Mouse (Mus musculus): ENCODE results near the gene Lars2. TPM values are rescaled to one million over a fixed set of nuclear protein-coding genes. Genes with fewer than 3 reads are reported as not detected.

Lars2 gene
- total and polyA plus RNA-seq, 3 experiments, result 5.1 to 15,188 (median 765) TPM

DNA sequence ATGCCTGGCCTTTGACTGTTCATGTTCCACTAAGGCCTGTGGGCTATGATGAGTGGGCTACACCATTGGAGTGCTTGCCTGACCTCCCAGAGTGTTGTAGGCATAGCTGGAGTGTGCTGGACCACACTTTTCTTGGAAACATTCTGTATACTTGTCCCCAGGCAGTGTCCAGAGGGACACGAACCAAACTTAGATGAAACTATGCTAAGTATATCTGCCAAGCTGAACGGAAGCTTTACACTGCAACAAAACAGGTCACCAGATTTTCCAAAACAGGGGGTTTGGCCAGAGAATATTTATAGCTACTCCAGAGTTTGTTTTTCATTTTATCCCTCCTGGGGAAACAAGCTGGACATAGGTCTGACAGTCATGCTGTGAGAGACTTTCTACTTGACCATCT lies 122.3 kb downstream of the Lars2 start:
- peaks cover 31 to 95% of the 10 kb centered on the region in 2 experiments for H3K4me1 ChIP-seq (ENCODE audit: control insufficient read depth in 1 of 2, insufficient read depth in 2 of 2)
- dilution Hi-C loops (cut with MboI; ENCODE audit: extremely low pct_ligation_motif_present, extremely low pct_unique_long_range_greater_than_20kb, low sequenced_read_pairs), result no loop called here
- no peak overlapping the region for H3K27ac ChIP-seq (ENCODE audit: insufficient read depth, low read depth)
- TF ChIP-seq E2F4 (IDR thresholded peaks at IDR 0.05; ENCODE audit: insufficient replicate concordance, low read depth, low read length), result no peak
- TF ChIP-seq MAFK (IDR thresholded peaks at IDR 0.05; ENCODE audit: insufficient replicate concordance, low read length), result no peak
- no peak for TF ChIP-seq ZKSCAN1 (IDR thresholded peaks at IDR 0.05; ENCODE audit: borderline replicate concordance, low read depth, low read length)
- no peak for TF ChIP-seq ETS1 (conservative IDR thresholded peaks at IDR 0.05; ENCODE audit: low read depth, low read length)
- no peak for TF ChIP-seq CHD2 (IDR thresholded peaks at IDR 0.05; ENCODE audit: low read length)
- no peak for TF ChIP-seq KAT2A (IDR thresholded peaks at IDR 0.05; ENCODE audit: insufficient replicate concordance, low read length)
- no peak overlapping the region for H3K4me2 ChIP-seq (ENCODE audit: insufficient read depth, low read depth, poor library complexity, severe bottlenecking)
- no peak overlapping the region for H3K9ac ChIP-seq (ENCODE audit: insufficient read depth, low read depth)
- peaks cover 47 to 89% of the 10 kb centered on the region in 2 experiments for H3K36me3 ChIP-seq (replicated peaks in 1 of 2; ENCODE audit: control insufficient read depth in 1 of 2, insufficient read depth in 1 of 2, low read length in 1 of 2)
- no peaks in the 10 kb centered on the region for H3K9me3 ChIP-seq (replicated peaks; ENCODE audit: low read length)
- DNase-seq (ENCODE audit: extremely low read depth), result no peak
- H3K27me3 ChIP-seq (replicated peaks), result no peaks in the 10 kb centered on the region
- no peak overlapping the region for H3K4me3 ChIP-seq (replicated peaks in 1 of 3; ENCODE audit: low read depth in 2 of 3, low read length in 2 of 3, poor library complexity in 1 of 3)
- in situ Hi-C loops (cut with MboI; ENCODE audit: low pct_ligation_motif_present, low pct_unique_long_range_greater_than_20kb, low sequenced_read_pairs), result no loop called here
- peaks cover 95% of the 10 kb centered on the region for H3K79me2 ChIP-seq (replicated peaks; ENCODE audit: control insufficient read depth, extremely low read depth, insufficient read depth, poor library complexity, severe bottlenecking)

DNA sequence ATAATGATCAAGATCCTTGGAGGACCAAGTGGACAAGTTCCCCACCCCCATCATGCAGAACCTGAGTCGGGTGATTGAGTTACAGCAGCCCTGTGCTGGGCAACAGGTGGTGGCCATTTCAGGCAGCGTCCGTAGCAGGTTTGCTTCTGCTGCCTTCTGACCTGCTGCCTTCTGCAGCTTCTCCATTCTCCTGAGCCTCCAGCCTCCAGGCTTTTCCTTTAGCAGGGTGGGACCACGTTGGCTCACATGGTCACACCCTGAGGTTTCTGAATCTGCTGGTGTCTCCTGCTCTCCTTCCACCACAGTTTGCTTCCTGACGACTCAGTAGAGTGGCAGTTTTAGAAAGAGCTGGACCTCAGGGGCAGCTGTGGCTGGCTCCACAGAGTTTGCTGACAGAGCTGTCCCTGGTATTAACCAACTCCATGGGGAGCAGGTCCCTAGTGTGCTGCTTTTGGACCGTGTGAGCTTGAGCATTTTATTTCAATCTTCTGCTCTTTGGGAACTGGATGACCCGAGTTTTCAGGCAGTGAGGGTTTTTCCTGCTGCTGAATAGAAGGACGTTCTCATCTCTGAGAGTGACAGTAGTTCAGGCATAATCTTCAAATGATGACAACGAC lies 123.1 kb downstream of the Lars2 start:
- no peaks in the 10 kb centered on the region for H3K9me3 ChIP-seq (replicated peaks; ENCODE audit: low read length)
- H3K4me3 ChIP-seq (replicated peaks in 1 of 3; ENCODE audit: low read depth in 2 of 3, low read length in 2 of 3, poor library complexity in 1 of 3), result no peak overlapping the region
- no peak overlapping the region for H3K4me2 ChIP-seq (ENCODE audit: insufficient read depth, low read depth, poor library complexity, severe bottlenecking)
- H3K9ac ChIP-seq (ENCODE audit: insufficient read depth, low read depth), result no peak overlapping the region
- no peak for TF ChIP-seq ETS1 (conservative IDR thresholded peaks at IDR 0.05; ENCODE audit: low read depth, low read length)
- no peak for TF ChIP-seq NELFE (IDR thresholded peaks at IDR 0.05; ENCODE audit: low read depth, low read length)
- no peak for TF ChIP-seq MAFK (IDR thresholded peaks at IDR 0.05; ENCODE audit: insufficient replicate concordance, low read length)
- no peak for TF ChIP-seq RAD21 (IDR thresholded peaks at IDR 0.05; ENCODE audit: low read depth, low read length)
- no peak for TF ChIP-seq SIN3A (IDR thresholded peaks at IDR 0.05; ENCODE audit: low read length)
- no peak for TF ChIP-seq RCOR1 (conservative IDR thresholded peaks at IDR 0.05; ENCODE audit: low read depth, low read length)
- no peak for TF ChIP-seq GABPA (IDR thresholded peaks at IDR 0.05; ENCODE audit: insufficient replicate concordance, low read depth, low read length)
- no peak for TF ChIP-seq CTCF (conservative IDR thresholded peaks at IDR 0.05 in 1 of 2, IDR thresholded peaks at IDR 0.05 in 1 of 2; ENCODE audit: low read depth in 2 of 2, low read length in 2 of 2)
- dilution Hi-C loops (cut with MboI; ENCODE audit: extremely low pct_ligation_motif_present, extremely low pct_unique_long_range_greater_than_20kb, low sequenced_read_pairs), result no loop called here
- H3K27ac ChIP-seq (ENCODE audit: insufficient read depth, low read depth), result no peak overlapping the region
- peaks cover 93% of the 10 kb centered on the region for H3K79me2 ChIP-seq (replicated peaks; ENCODE audit: control insufficient read depth, extremely low read depth, insufficient read depth, poor library complexity, severe bottlenecking)
- peaks cover 26 to 95% of the 10 kb centered on the region in 2 experiments for H3K4me1 ChIP-seq (ENCODE audit: control insufficient read depth in 1 of 2, insufficient read depth in 2 of 2)
- DNase-seq (ENCODE audit: extremely low read depth), result no peak
- in situ Hi-C loops (cut with MboI; ENCODE audit: low pct_ligation_motif_present, low pct_unique_long_range_greater_than_20kb, low sequenced_read_pairs), result no loop called here
- H3K27me3 ChIP-seq (replicated peaks), result no peaks in the 10 kb centered on the region
- H3K36me3 ChIP-seq (replicated peaks in 1 of 2; ENCODE audit: control insufficient read depth in 1 of 2, insufficient read depth in 1 of 2, low read length in 1 of 2), result peaks cover 41 to 89% of the 10 kb centered on the region in 2 experiments

- Histone ChIP-seq H3K9ac (ENCODE audit: insufficient read depth, low read depth) (no peak overlapping the region), H3K4me2 (ENCODE audit: insufficient read depth, low read depth, poor library complexity, severe bottlenecking) (no peak overlapping the region), H3K9me3 (replicated peaks; ENCODE audit: low read length) (no peaks in the 10 kb centered on the region), H3K27me3 (replicated peaks) (no peaks in the 10 kb centered on the region), H3K27ac (ENCODE audit: insufficient read depth, low read depth) (no peak overlapping the region), H3K36me3 (replicated peaks in 1 of 2; ENCODE audit: control insufficient read depth in 1 of 2, insufficient read depth in 1 of 2, low read length in 1 of 2) (peaks cover 36 to 89% of the 10 kb centered on the region in 2 experiments), H3K4me3 (replicated peaks in 1 of 3; ENCODE audit: low read depth in 2 of 3, low read length in 2 of 3, poor library complexity in 1 of 3) (no peak overlapping the region), H3K4me1 (ENCODE audit: control insufficient read depth in 1 of 2, insufficient read depth in 2 of 2) (peaks cover 23 to 92% of the 10 kb centered on the region in 2 experiments), H3K79me2 (replicated peaks; ENCODE audit: control insufficient read depth, extremely low read depth, insufficient read depth, poor library complexity, severe bottlenecking) (peaks cover 92% of the 10 kb centered on the region)
- dilution Hi-C loops (cut with MboI; ENCODE audit: extremely low pct_ligation_motif_present, extremely low pct_unique_long_range_greater_than_20kb, low sequenced_read_pairs), result no loop called here
- DNase-seq (ENCODE audit: extremely low read depth), result no peak
- in situ Hi-C loops (cut with MboI; ENCODE audit: low pct_ligation_motif_present, low pct_unique_long_range_greater_than_20kb, low sequenced_read_pairs), result no loop called here
- TF ChIP-seq ZNF384 (IDR thresholded peaks at IDR 0.05; ENCODE audit: low read depth, low read length) (no peak), ZMIZ1 (IDR thresholded peaks at IDR 0.05; ENCODE audit: low read depth, low read length) (no peak), USF2 (conservative IDR thresholded peaks at IDR 0.05; ENCODE audit: low read depth, low read length) (no peak), CHD2 (IDR thresholded peaks at IDR 0.05; ENCODE audit: low read length) (no peak), IRF4 (IDR thresholded peaks at IDR 0.05; ENCODE audit: low read depth, low read length) (no peak), JUN (IDR thresholded peaks at IDR 0.05; ENCODE audit: insufficient read depth, low read depth, low read length) (no peak), POLR2A (IDR thresholded peaks at IDR 0.05; ENCODE audit: low read depth, low read length) (no peak)
These were observed 124.2 kb downstream of the Lars2 start for GRCm38 (mm10) chr9:123490930-123491329.

Measured in CH12.LX (cell line).